Mouse (Mus musculus) heart, embryonic 12.5 days (tissue): ENCODE results near the gene Kif1b. TPM values are rescaled to one million over a fixed set of nuclear protein-coding genes. Genes with fewer than 3 reads are reported as not detected.

Experiments
- ATAC-seq: fragments of 200-750 bp; cut with Nextera tagmentation; 2 replicates; pipeline ENCODE4 v1.8.0; 2017; ENCODE audit warnings: moderate TSS enrichment, moderate library complexity; ENCODE audit not compliant: insufficient number of reproducible peaks, low FRiP score
- H3K27ac ChIP-seq: fragments of 300-500 bp; sonication (generic); 2 replicates; pipeline ENCODE4 v1.5.1; 2016; ENCODE audit warnings: mild to moderate bottlenecking, moderate library complexity; ENCODE audit not compliant: poor library complexity, severe bottlenecking
- H3K27me3 ChIP-seq: fragments of 300-500 bp; sonication (generic); replicated peaks from 2 replicates; pipeline ENCODE4 v1.6.1; 2016; ENCODE audit warnings: mild to moderate bottlenecking, moderate library complexity
- H3K36me3 ChIP-seq: fragments of 300-500 bp; sonication (generic); 2 replicates; pipeline ENCODE4 v1.6.1; 2016; ENCODE audit warnings: mild to moderate bottlenecking, moderate library complexity
- H3K4me1 ChIP-seq: fragments of 300-500 bp; sonication (generic); replicated peaks from 2 replicates; pipeline ENCODE4 v1.6.1; 2016; ENCODE audit warnings: mild to moderate bottlenecking
- H3K4me2 ChIP-seq: fragments of 300-500 bp; sonication (generic); 2 replicates; pipeline ENCODE4 v1.6.1; 2016; ENCODE audit warnings: mild to moderate bottlenecking, moderate library complexity
- H3K4me3 ChIP-seq: fragments of 300-500 bp; sonication (generic); 2 replicates; pipeline ENCODE4 v1.5.1; 2016; ENCODE audit warnings: mild to moderate bottlenecking
- H3K9ac ChIP-seq: fragments of 300-500 bp; sonication (generic); 2 replicates; pipeline ENCODE4 v1.6.1; 2016; ENCODE audit warnings: mild to moderate bottlenecking, moderate library complexity
- H3K9me3 ChIP-seq: fragments of 300-500 bp; sonication (generic); replicated peaks from 2 replicates; pipeline ENCODE4 v1.6.1; 2016; ENCODE audit warnings: mild to moderate bottlenecking, moderate library complexity
- WGBS: fragments of 180-500 bp; shearing (Covaris S2); methylation state at CpG from one replicate; pipeline ENCODE4 v1.1.7; 2016; 5-methylcytosine and 5-hydroxymethylcytosine counted together
- polyA plus RNA-seq: library from polyadenylated mRNA; unstranded; fragments of >200 nt; fragmentation: Nextera tagmentation; extraction: Ambion mirVana; gene quantifications from 2 replicates; pipeline ENCODE4 v1.2.1, GENCODE M21; 2016

Kif1b gene
- polyA plus RNA-seq, 1 experiment from 2014 or later = 60.1 TPM

GRCm38 (mm10) chr4:149336302-149336701, 28.8 kb upstream of the Kif1b start:
- Histone ChIP-seq H3K9ac (no peak overlapping the region), H3K4me3 (no peak overlapping the region), H3K4me2 (no peak overlapping the region), H3K4me1 (peaks cover 57% of the 10 kb centered on the region), H3K27ac (peak overlapping the region; percentile 50), H3K36me3 (peaks cover 63% of the 10 kb centered on the region), H3K9me3 (no peaks in the 10 kb centered on the region), H3K27me3 (no peaks in the 10 kb centered on the region)
- ATAC-seq = peak; percentile 55
- WGBS = 14% methylated on average over 7 of the region's 7 CpGs

DNA sequence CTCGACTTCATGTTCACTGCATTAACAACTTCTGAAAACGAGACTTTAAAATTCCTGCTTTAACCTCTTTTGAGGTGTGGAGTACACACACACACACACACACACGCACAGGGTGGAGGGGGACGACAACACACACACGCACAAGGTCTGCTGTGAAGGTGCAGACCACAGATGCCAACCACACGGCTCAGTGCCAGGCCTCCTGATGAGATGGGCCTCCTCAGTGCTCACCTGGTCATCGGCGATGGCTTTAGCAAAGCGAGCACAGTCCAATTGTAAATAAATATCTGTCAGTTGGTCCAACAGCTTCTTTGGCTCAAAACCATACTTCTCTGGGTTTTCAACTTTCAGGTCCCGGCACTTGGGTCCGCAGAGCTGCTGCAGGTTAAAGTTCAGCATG, 27.4 kb upstream of the Kif1b start:
- Histone ChIP-seq H3K9me3 (no peaks in the 10 kb centered on the region; the same call in 1 of the 2 replicates), H3K27me3 (no peaks in the 10 kb centered on the region), H3K4me2 (no peak overlapping the region), H3K4me1 (peaks cover 42% of the 10 kb centered on the region), H3K9ac (no peak overlapping the region), H3K4me3 (no peak overlapping the region), H3K27ac (no peak overlapping the region), H3K36me3 (peaks cover 68% of the 10 kb centered on the region)
- 95% methylated on average over 11 of the region's 11 CpGs for WGBS
- ATAC-seq = no peak

DNA sequence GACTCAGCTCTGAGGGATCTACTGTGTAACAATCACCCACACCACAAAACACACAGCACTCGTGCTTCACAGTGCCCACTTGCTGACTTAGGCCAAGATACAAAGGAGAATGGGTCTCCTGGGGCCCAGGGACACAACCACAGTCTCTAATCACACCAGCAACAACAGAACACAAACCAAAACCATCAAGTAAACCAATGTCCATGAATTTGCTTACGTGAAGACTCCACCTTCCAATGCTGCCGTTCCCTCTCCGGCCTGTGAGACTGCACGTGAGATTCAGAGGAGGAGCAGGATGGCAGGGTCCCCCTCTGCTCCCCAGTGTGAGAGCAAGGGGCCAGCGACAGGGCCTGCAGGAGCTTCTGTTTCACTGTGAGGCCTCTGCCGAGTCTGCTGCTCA, 25.2 kb upstream of the Kif1b start:
- H3K4me1 ChIP-seq = peaks cover 24% of the 10 kb centered on the region
- no peak overlapping the region for H3K27ac ChIP-seq
- H3K9me3 ChIP-seq = no peaks in the 10 kb centered on the region; the same call in 1 of the 2 replicates
- H3K36me3 ChIP-seq = peaks cover 84% of the 10 kb centered on the region
- WGBS = 80% methylated on average over 7 of the region's 7 CpGs
- no peak overlapping the region for H3K4me2 ChIP-seq
- H3K27me3 ChIP-seq = no peaks in the 10 kb centered on the region
- no peak for ATAC-seq
- H3K9ac ChIP-seq = no peak overlapping the region
- no peak overlapping the region for H3K4me3 ChIP-seq

DNA sequence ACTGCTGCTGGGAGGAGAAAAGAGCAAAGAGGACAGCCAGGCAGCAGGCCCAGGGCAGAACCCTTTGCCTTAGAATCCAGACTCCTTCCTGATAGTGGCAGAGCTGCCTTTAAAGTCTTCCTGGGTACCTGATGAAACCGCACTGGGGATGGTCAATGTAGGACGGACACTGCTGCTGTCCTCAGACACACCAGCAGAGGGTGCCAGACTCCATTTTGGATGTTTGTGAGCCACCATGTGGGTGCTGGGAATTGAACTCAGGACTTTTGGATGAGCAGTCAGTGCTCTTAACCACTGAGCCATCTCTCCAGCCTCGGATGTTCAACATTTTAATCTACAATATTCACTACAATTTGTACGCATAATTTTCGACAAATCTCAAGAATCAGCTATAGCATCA, 23.0 kb upstream of the Kif1b start:
- H3K36me3 ChIP-seq = peaks cover 84% of the 10 kb centered on the region
- no peak overlapping the region for H3K9ac ChIP-seq
- H3K4me3 ChIP-seq = no peak overlapping the region
- no peak overlapping the region for H3K4me2 ChIP-seq
- no peak overlapping the region for H3K27ac ChIP-seq
- 96% methylated on average over 5 of the region's 5 CpGs for WGBS
- H3K9me3 ChIP-seq = no peaks in the 10 kb centered on the region; the same call in 1 of the 2 replicates
- ATAC-seq = no peak
- H3K27me3 ChIP-seq = no peaks in the 10 kb centered on the region
- peaks cover 21% of the 10 kb centered on the region for H3K4me1 ChIP-seq

DNA sequence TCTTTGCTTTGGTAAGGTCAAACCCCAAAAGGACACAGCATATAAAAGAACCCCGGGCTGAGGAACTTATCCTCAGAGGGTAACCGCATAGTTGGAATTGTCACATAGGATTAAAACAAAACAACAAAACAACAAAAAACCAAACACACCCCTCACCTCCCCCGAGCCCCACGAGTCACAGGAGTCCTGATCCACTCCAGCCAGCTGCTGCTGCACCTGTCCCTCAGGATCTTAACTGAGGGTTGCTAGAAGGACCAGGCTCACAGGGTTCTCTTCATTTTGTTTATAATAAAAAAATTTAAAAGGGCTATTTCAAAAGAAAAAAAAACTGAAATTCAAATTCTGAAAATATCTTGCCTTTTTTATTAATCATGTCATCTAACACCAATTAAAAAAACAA, 21.2 kb upstream of the Kif1b start:
- no peaks in the 10 kb centered on the region; the same call in 1 of the 2 replicates for H3K9me3 ChIP-seq
- H3K36me3 ChIP-seq = peaks cover 67% of the 10 kb centered on the region
- WGBS = 87% methylated on average over 4 of the region's 4 CpGs
- H3K27ac ChIP-seq = no peak overlapping the region
- ATAC-seq = no peak
- no peaks in the 10 kb centered on the region for H3K27me3 ChIP-seq
- H3K9ac ChIP-seq = no peak overlapping the region
- H3K4me2 ChIP-seq = no peak overlapping the region
- H3K4me3 ChIP-seq = no peak overlapping the region
- H3K4me1 ChIP-seq = peaks cover 30% of the 10 kb centered on the region

- H3K9ac ChIP-seq = no peak overlapping the region
- H3K4me3 ChIP-seq = no peak overlapping the region
- no peaks in the 10 kb centered on the region for H3K27me3 ChIP-seq
- H3K27ac ChIP-seq = no peak overlapping the region
- no peak for ATAC-seq
- no peaks in the 10 kb centered on the region; the same call in 1 of the 2 replicates for H3K9me3 ChIP-seq
- peaks cover 54% of the 10 kb centered on the region for H3K36me3 ChIP-seq
- peaks cover 41% of the 10 kb centered on the region for H3K4me1 ChIP-seq
- no peak overlapping the region for H3K4me2 ChIP-seq
- 56% methylated on average over 7 of the region's 7 CpGs for WGBS
These were observed 19.8 kb upstream of the Kif1b start for GRCm38 (mm10) chr4:149327281-149327680.

GRCm38 (mm10) chr4:149325411-149326162, 18.1 kb upstream of the Kif1b start:
- Histone ChIP-seq H3K27ac (no peak overlapping the region), H3K4me1 (peaks cover 41% of the 10 kb centered on the region), H3K27me3 (no peaks in the 10 kb centered on the region), H3K9me3 (no peaks in the 10 kb centered on the region), H3K4me3 (no peak overlapping the region), H3K4me2 (no peak overlapping the region), H3K9ac (no peak overlapping the region), H3K36me3 (peaks cover 38% of the 10 kb centered on the region)
- ATAC-seq = no peak
- 73% methylated on average over 10 of the region's 10 CpGs for WGBS

DNA sequence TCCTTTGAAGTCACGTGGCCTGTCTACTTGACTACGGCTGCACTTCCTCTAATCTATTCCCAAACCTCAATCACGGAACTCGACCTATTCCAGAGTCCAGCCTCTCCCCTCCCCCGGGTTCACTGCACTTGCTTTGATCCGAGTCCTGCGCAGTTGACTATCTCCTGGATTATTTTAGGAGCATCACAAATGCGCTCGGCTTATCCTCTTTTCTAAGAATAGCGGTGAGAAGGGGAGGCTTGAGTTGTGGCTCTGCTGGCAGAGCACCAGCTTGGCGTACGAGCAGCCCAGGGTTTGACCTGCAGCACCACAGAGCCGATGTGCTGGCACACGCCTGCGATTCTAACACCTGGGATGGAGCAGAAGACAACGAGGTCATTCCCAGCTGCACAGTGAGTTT, 16.2 kb upstream of the Kif1b start:
- peak; percentile 44 for ATAC-seq
- H3K9ac ChIP-seq = no peak overlapping the region
- no peaks in the 10 kb centered on the region for H3K27me3 ChIP-seq
- no peaks in the 10 kb centered on the region for H3K9me3 ChIP-seq
- peak overlapping the region; percentile 56 for H3K27ac ChIP-seq
- peaks cover 19% of the 10 kb centered on the region for H3K36me3 ChIP-seq
- WGBS = 33% methylated on average over 16 of the region's 16 CpGs
- peak overlapping the region; percentile 45 for H3K4me2 ChIP-seq
- H3K4me1 ChIP-seq = peaks cover 41% of the 10 kb centered on the region
- H3K4me3 ChIP-seq = no peak overlapping the region

GRCm38 (mm10) chr4:149322718-149323117, 15.2 kb upstream of the Kif1b start:
- no peaks in the 10 kb centered on the region for H3K27me3 ChIP-seq
- ATAC-seq = no peak
- peaks cover 11% of the 10 kb centered on the region for H3K36me3 ChIP-seq
- H3K4me2 ChIP-seq = no peak overlapping the region
- no peak overlapping the region for H3K9ac ChIP-seq
- peaks cover 40% of the 10 kb centered on the region for H3K4me1 ChIP-seq
- 64% methylated on average over 6 of the region's 6 CpGs for WGBS
- no peaks in the 10 kb centered on the region for H3K9me3 ChIP-seq
- H3K4me3 ChIP-seq = no peak overlapping the region
- peak overlapping the region; percentile 56 for H3K27ac ChIP-seq

DNA sequence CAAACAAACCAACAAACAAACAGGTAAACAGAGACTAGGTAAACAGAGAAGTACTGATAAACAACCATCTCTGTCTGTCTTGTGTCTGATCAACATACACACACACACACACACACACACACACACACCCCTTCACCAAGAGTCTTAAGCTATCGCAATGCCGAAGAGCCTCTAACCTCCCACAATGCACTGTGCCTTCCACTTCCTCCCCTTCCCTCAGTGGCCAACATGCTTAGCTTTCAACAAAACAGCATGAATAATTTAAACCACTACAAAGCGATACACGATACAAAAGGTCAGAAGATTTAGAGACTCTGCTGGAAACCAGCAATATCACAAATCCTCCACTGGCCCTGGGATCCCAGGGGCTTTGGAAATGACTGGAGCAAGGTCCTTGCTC, 14.8 kb upstream of the Kif1b start:
- Histone ChIP-seq H3K4me2 (no peak overlapping the region), H3K27ac (no peak overlapping the region), H3K27me3 (no peaks in the 10 kb centered on the region), H3K4me3 (no peak overlapping the region), H3K9me3 (no peaks in the 10 kb centered on the region), H3K9ac (no peak overlapping the region), H3K4me1 (peaks cover 35% of the 10 kb centered on the region), H3K36me3 (peaks cover 6% of the 10 kb centered on the region)
- WGBS = 89% methylated on average over 4 of the region's 4 CpGs
- ATAC-seq = no peak

- H3K27ac ChIP-seq = no peak overlapping the region
- WGBS = 41% methylated on average over 9 of the region's 9 CpGs
These were observed 11.6 kb upstream of the Kif1b start for GRCm38 (mm10) chr4:149319088-149319487.

DNA sequence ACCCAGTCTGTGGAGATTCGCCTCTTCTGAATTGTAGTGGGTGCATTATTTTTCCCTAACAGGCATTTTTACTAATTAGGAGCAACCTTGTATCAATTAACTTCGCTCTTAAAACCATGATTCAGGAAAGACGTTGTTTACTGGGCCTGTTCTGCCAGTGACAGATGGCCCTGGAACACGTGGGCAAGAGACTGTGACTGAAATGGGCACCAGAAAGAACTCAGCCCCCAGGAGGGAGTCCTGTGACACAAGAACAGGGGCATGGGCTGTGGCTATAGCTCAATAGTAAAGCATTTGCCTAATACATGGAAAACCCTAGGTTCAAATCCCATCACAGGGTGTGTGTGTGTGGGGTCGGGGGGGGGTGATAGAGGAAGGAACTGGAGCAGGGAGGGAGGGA, 9.9 kb upstream of the Kif1b start:
- no peak overlapping the region for H3K27ac ChIP-seq
- peaks cover 4% of the 10 kb centered on the region for H3K4me1 ChIP-seq
- H3K36me3 ChIP-seq = no peaks in the 10 kb centered on the region
- H3K9ac ChIP-seq = no peak overlapping the region
- H3K4me2 ChIP-seq = no peak overlapping the region
- H3K27me3 ChIP-seq = no peaks in the 10 kb centered on the region
- no peak for ATAC-seq
- no peak overlapping the region for H3K4me3 ChIP-seq
- no peaks in the 10 kb centered on the region for H3K9me3 ChIP-seq
- WGBS = 72% methylated on average over 5 of the region's 5 CpGs

More at GRCm38 (mm10) chr4:149319088-149319487, 11.6 kb upstream of the Kif1b start:
- no peak for ATAC-seq
- no peak overlapping the region for H3K4me3 ChIP-seq
- H3K36me3 ChIP-seq = no peaks in the 10 kb centered on the region
- H3K4me1 ChIP-seq = peaks cover 14% of the 10 kb centered on the region
- no peaks in the 10 kb centered on the region for H3K27me3 ChIP-seq
- H3K4me2 ChIP-seq = no peak overlapping the region
- H3K9me3 ChIP-seq = no peaks in the 10 kb centered on the region
- H3K9ac ChIP-seq = no peak overlapping the region
